Mouse (Mus musculus): ENCODE data around the gene Gba.

DNA sequence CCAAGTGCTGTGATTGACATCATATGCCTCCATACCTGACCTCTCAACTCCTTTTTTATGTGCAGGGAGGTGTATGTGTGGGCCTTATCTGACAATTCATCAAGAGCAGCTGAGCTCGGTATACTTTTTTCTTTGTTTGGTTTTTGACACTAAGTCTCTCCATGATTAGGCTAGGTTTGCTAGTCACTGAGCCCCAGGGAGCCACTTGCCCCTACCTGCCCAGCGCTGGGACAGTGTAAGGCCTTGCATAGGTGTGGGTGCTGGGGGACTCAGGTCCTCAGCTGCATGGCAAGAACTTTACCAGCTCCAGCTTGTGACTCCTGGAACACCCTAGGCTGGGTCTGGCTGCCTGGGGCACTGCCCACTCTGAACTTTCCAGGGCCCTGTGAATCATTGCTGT is 4.0 kb downstream of the Gba start:
- TF ChIP-seq CTCF (IDR thresholded peaks at IDR 0.05; ENCODE audit: control insufficient read depth, insufficient read depth, low read length) (no peak), POLR2A (IDR thresholded peaks at IDR 0.05; ENCODE audit: borderline replicate concordance, control insufficient read depth, low read depth, low read length) (no peak)

Measured in bone marrow, adult 2 months (tissue).